Mouse (Mus musculus) lung, postnatal 0 days (tissue): ENCODE results near the gene Syt13. TPM values are rescaled to one million over a fixed set of nuclear protein-coding genes. Genes with fewer than 3 reads are reported as not detected.
A peak's percentile ranks its signal among the peaks of the same experiment; 100 is the strongest.

Experiments
- ATAC-seq: fragments of 200-750 bp; cut with Nextera tagmentation; 2 replicates; pipeline ENCODE4 v1.8.0; 2017; ENCODE audit warnings: moderate library complexity
- DNase-seq: peaks from one replicate; pipeline ENCODE4 v3.0.0-alpha.2; 2016; ENCODE audit warnings: low spot score
- H3K27ac ChIP-seq: fragments of 300-500 bp; sonication (generic); 2 replicates; pipeline ENCODE4 v1.5.1; 2014; ENCODE audit warnings: antibody characterized with exemption, mild to moderate bottlenecking, low read length, mixed read lengths
- H3K27me3 ChIP-seq: fragments of 300-500 bp; sonication (generic); replicated peaks from 2 replicates; pipeline ENCODE4 v1.6.1; 2014; ENCODE audit warnings: low read length, mixed read lengths; ENCODE audit not compliant: insufficient read depth
- H3K36me3 ChIP-seq: fragments of 300-500 bp; sonication (generic); 2 replicates; pipeline ENCODE4 v1.6.1; 2014; ENCODE audit warnings: low read length, mixed read lengths; ENCODE audit not compliant: insufficient read depth
- H3K4me1 ChIP-seq: fragments of 300-500 bp; sonication (generic); 2 replicates; pipeline ENCODE4 v1.6.1; 2014; ENCODE audit warnings: antibody characterized with exemption, low read depth, low read length, mixed read lengths; ENCODE audit not compliant: insufficient read depth
- H3K4me2 ChIP-seq: fragments of 300-500 bp; sonication (generic); replicated peaks from 2 replicates; pipeline ENCODE4 v1.6.1; 2014; ENCODE audit warnings: low read depth, mild to moderate bottlenecking, low read length, moderate library complexity, mixed read lengths
- H3K4me3 ChIP-seq: fragments of 300-500 bp; sonication (generic); 2 replicates; pipeline ENCODE4 v1.5.1; 2014; ENCODE audit warnings: low read depth, low read length
- H3K9ac ChIP-seq: fragments of 300-500 bp; sonication (generic); replicated peaks from 2 replicates; pipeline ENCODE4 v1.6.1; 2014; ENCODE audit warnings: low read depth, mild to moderate bottlenecking
- H3K9me3 ChIP-seq: fragments of 300-500 bp; sonication (generic); 2 replicates; pipeline ENCODE4 v1.6.1; 2016; ENCODE audit warnings: low read length, mixed read lengths
- CTCF ChIP-seq: IDR thresholded peaks from 2 replicates; pipeline ENCODE4 v1.5.1; 2016; ENCODE audit warnings: antibody characterized with exemption, mild to moderate bottlenecking
- EP300 ChIP-seq: IDR thresholded peaks from 2 replicates; pipeline ENCODE4 v1.6.1; 2016; ENCODE audit warnings: antibody characterized with exemption, mild to moderate bottlenecking, control low read depth
- WGBS: fragments of 180-500 bp; shearing (Covaris S2); extraction: QIAGEN DNeasy Blood & Tissue Kit; methylation state at CpG from one replicate; pipeline ENCODE4 v1.1.7; 2014; 5-methylcytosine and 5-hydroxymethylcytosine counted together
- polyA plus RNA-seq: library from polyadenylated mRNA; unstranded; fragments of >200 nt; fragmentation: Nextera tagmentation; extraction: Ambion mirVana; gene quantifications from 2 replicates; pipeline ENCODE4 v1.2.1, GENCODE M21; 2015

Syt13 gene
- polyA plus RNA-seq, 1 experiment from 2014 or later, result 0.24 TPM

- ATAC-seq (no peak), DNase-seq (no peak)
- H3K27me3 ChIP-seq, result no peaks in the 10 kb centered on the region
- no peak overlapping the region for H3K27ac ChIP-seq
- H3K4me3 ChIP-seq, result no peak overlapping the region
- H3K4me2 ChIP-seq, result no peak overlapping the region
- H3K36me3 ChIP-seq, result no peaks in the 10 kb centered on the region
- WGBS, result 74% methylated on average over 3 of the region's 3 CpGs
- H3K9me3 ChIP-seq, result no peaks in the 10 kb centered on the region
- TF ChIP-seq EP300 (no peak), CTCF (no peak)
- H3K9ac ChIP-seq, result no peak overlapping the region
- 0 out of 2 replicates have a peak, but pooled peaks cover 4% of the 10 kb centered on the region for H3K4me1 ChIP-seq
These were observed 29.5 kb downstream of the Syt13 start for GRCm38 (mm10) chr2:92944356-92944755.

GRCm38 (mm10) chr2:92945125-92945746 is 30.3 kb downstream of the Syt13 start:
- no peak for TF ChIP-seq EP300
- TF ChIP-seq CTCF, result no peak
- H3K9me3 ChIP-seq, result no peaks in the 10 kb centered on the region
- H3K36me3 ChIP-seq, result no peaks in the 10 kb centered on the region
- WGBS, result 82% methylated on average over 11 of the region's 11 CpGs
- 0 out of 2 replicates have a peak, but pooled peaks cover 4% of the 10 kb centered on the region for H3K4me1 ChIP-seq
- DNase-seq, result no peak
- H3K4me3 ChIP-seq, result no peak overlapping the region
- no peaks in the 10 kb centered on the region for H3K27me3 ChIP-seq
- ATAC-seq, result no peak
- no peak overlapping the region for H3K4me2 ChIP-seq
- H3K9ac ChIP-seq, result no peak overlapping the region
- H3K27ac ChIP-seq, result no peak overlapping the region

- no peak overlapping the region for H3K27ac ChIP-seq
- ATAC-seq, result no peak
- DNase-seq, result no peak
- TF ChIP-seq CTCF (no peak), EP300 (no peak)
- no peak overlapping the region for H3K4me3 ChIP-seq
- 0 out of 2 replicates have a peak, but pooled peaks cover 4% of the 10 kb centered on the region for H3K4me1 ChIP-seq
- H3K9me3 ChIP-seq, result no peaks in the 10 kb centered on the region
- H3K27me3 ChIP-seq, result no peaks in the 10 kb centered on the region
- no peak overlapping the region for H3K4me2 ChIP-seq
- no peak overlapping the region for H3K9ac ChIP-seq
- no peaks in the 10 kb centered on the region for H3K36me3 ChIP-seq
- WGBS, result 91% methylated on average over 11 of the region's 11 CpGs
These were observed 31.1 kb downstream of the Syt13 start for GRCm38 (mm10) chr2:92945824-92946598.

GRCm38 (mm10) chr2:92947981-92948698 is 33.2 kb downstream of the Syt13 start:
- TF ChIP-seq CTCF, result no peak
- TF ChIP-seq EP300, result no peak
- Histone ChIP-seq H3K36me3 (no peaks in the 10 kb centered on the region), H3K4me2 (no peak overlapping the region), H3K4me3 (no peak overlapping the region), H3K4me1 (0 out of 2 replicates have a peak, but pooled peaks cover 4% of the 10 kb centered on the region), H3K9me3 (no peaks in the 10 kb centered on the region), H3K9ac (no peak overlapping the region), H3K27me3 (no peaks in the 10 kb centered on the region), H3K27ac (no peak overlapping the region)
- WGBS, result 10% methylated on average over 11 of the region's 12 CpGs
- peak; percentile 39 for DNase-seq
- peak; percentile 63 for ATAC-seq

GRCm38 (mm10) chr2:92948699-92949300 is 33.9 kb downstream of the Syt13 start:
- no peaks in the 10 kb centered on the region for H3K36me3 ChIP-seq
- TF ChIP-seq EP300 (no peak), CTCF (no peak)
- no peak for ATAC-seq
- H3K9me3 ChIP-seq, result no peaks in the 10 kb centered on the region
- 0 out of 2 replicates have a peak, but pooled peaks cover 4% of the 10 kb centered on the region for H3K4me1 ChIP-seq
- H3K4me3 ChIP-seq, result no peak overlapping the region
- no peak for DNase-seq
- H3K27ac ChIP-seq, result no peak overlapping the region
- no peaks in the 10 kb centered on the region for H3K27me3 ChIP-seq
- no peak overlapping the region for H3K4me2 ChIP-seq
- H3K9ac ChIP-seq, result no peak overlapping the region
- 55% methylated on average over 7 of the region's 7 CpGs for WGBS

- DNase-seq (no peak), ATAC-seq (no peak)
- no peak overlapping the region for H3K4me3 ChIP-seq
- no peak overlapping the region for H3K27ac ChIP-seq
- no peaks in the 10 kb centered on the region for H3K9me3 ChIP-seq
- H3K4me2 ChIP-seq, result no peak overlapping the region
- H3K9ac ChIP-seq, result no peak overlapping the region
- no peaks in the 10 kb centered on the region for H3K27me3 ChIP-seq
- TF ChIP-seq EP300 (no peak), CTCF (no peak)
- whole genome bisulfite sequencing, result 21% methylated on average over 1 of the region's 1 CpGs
- 0 out of 2 replicates have a peak, but pooled peaks cover 4% of the 10 kb centered on the region for H3K4me1 ChIP-seq
- H3K36me3 ChIP-seq, result no peaks in the 10 kb centered on the region
These were observed 34.6 kb downstream of the Syt13 start for GRCm38 (mm10) chr2:92949518-92949917.
